Mouse (Mus musculus): ENCODE data around the gene E2f4. TPM values are rescaled to one million over a fixed set of nuclear protein-coding genes. Genes with fewer than 3 reads are reported as not detected.

E2f4 gene
- polyA plus RNA-seq, 2 experiments from 2014 or later, result 44.5 to 56.2 TPM

- ATAC-seq, result no peak
These were observed 2.7 kb upstream of the E2f4 start for GRCm38 (mm10) chr8:105294776-105295175.

GRCm38 (mm10) chr8:105295256-105295655 lies 2.2 kb upstream of the E2f4 start:
- ATAC-seq, result no peak

GRCm38 (mm10) chr8:105295895-105296573 lies 1.4 kb upstream of the E2f4 start, which contains the start of gene Exoc3l:
TSS of gene Exoc3l (minus strand) at chr8:105296101.
- no peak for ATAC-seq

DNA sequence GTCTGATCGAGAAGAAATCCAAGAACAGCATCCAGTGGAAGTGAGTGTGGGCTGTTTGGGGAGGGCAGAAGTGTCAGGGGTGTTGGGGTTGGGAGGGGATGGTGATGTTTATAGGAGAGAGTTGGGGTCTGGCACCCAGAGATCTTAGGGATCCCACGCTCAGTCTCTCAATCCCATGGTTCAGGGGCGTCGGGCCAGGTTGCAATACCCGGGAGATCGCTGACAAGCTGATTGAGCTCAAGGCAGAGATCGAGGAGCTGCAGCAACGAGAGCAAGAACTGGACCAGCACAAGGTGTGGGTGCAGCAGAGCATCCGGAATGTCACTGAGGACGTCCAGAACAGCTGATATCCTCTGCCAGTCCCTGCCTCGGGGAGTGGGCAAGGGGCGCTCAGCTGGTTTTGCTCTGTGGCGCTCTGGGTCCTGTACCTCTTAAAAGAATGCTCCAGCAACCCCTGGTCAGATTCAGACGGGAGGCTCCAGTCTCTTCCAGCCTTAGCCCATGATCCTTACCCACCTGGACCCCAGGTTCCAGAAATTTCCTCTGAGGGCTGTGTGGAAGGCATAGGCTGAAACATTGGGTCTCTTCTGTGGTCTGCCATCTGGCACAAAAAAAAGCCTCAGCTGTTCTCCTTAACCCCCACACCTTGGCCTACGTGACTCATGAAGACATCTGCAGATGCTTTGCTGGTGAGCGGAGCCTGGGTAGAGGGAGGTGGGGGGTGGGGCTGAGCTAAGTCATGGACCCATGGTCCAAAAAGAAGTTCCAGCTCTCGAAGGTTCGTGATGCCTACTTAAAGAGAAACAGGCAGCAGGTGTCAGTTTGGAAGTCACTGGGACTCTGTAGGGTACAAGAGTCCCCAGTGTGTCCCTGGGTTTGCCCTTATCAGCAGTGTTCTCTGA lies 1.1 kb downstream of the E2f4 start:
- no peak for ATAC-seq

- ATAC-seq, result no peak
These were observed 2.5 kb downstream of the E2f4 start for GRCm38 (mm10) chr8:105299962-105300361.

DNA sequence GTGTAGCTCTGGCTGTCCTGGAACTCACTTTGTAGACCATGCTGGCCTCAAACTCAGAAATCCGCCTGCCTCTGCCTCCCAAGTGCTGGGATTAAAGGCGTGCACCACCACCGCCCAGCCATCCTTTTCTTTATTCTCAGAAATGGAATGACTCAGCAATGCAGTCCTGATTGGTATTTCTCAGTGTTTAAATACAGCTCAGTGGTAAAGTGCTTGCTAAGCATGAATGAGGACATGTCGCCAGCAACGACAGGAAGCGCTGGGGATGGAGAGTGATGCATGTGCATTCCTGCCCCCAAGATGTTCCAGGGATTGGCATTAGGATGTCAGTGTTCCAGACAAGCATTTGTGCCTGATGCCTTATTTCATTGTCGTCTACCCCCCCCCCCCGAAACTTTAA lies 5.9 kb downstream of the E2f4 start:
- no peak for ATAC-seq

DNA sequence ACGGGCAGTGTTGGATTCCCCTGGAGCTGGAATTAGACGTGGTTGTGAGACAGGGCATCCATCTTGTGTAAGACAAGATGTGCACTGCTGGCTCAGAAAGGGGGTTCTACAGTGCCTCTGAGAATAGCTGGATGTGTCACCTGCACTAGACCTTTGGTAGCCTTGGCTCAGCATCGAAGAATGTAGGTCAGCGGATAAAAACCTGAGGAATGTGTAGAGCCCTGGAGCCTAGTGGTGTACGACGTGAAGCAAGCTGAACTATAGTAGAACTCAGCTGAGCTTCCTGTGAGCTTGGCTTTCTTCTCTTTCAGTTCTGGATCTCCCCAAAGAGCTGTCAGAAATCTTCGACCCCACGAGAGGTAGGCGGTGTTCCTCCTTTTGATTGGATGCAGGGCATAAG lies 6.4 kb downstream of the E2f4 start:
- ATAC-seq, result no peak

- peak; percentile 68 for ATAC-seq
These were observed 7.1 kb downstream of the E2f4 start for GRCm38 (mm10) chr8:105304325-105305210.

DNA sequence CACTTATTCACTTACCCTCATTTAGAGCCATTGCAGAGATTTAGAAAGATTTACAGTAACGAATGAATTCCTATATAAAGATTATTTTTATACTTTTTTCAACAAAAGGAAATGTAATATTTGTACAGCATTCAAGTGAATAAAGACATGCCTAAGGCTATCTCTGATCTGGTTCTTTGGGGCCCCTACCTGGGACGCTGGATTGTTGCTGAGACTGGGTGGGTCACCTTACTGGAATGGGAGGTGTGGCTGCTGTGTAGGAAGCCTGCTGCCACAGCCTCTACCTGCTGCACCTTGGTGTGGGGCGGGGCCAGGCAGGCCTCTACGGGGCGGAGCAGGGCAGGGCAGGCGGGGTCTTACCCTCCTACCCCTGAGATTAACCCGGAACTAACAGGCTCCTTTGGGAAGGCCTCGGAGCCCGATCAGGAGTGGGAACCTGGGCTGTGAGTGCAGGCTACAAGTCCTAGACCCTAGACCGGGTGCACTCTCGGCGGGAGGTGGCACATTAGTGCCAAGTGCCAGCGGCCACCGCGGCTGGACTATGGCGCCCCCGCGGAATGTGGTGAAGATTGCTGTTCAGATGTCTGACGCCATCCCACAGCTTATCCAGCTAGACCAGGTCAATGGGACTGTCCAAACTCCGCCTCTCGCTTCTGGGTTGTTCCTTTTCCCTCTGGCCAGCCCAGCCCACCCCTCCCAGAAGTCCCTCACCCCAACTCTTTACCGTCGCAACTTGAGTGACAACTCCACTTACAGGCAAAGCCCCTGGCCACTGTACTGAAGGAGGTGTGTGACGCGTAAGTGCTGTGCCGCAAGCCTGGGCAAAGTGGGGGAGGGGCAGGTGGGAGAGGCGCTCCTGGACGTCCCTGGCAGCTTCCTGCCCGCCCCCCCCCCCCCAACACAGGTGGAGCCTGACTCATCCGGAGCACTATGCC lies 8.0 kb downstream of the E2f4 start, which contains the start of gene Elmo3:
TSS of gene Elmo3 (plus strand) at position 391 of the 935 bp plus-strand sequence.
- peak; percentile 46 for ATAC-seq

- peak; percentile 20 for ATAC-seq
These were observed 8.8 kb downstream of the E2f4 start for GRCm38 (mm10) chr8:105306146-105306691.

GRCm38 (mm10) chr8:105307670-105308069 lies 10.2 kb downstream of the E2f4 start:
- ATAC-seq, result no peak

GRCm38 (mm10) chr8:105308428-105308827 lies 11.0 kb downstream of the E2f4 start:
- no peak for ATAC-seq

GRCm38 (mm10) chr8:105309142-105309847 lies 11.8 kb downstream of the E2f4 start:
- no peak for ATAC-seq

GRCm38 (mm10) chr8:105310118-105310517 lies 12.7 kb downstream of the E2f4 start:
- no peak for ATAC-seq

- no peak for ATAC-seq
These were observed 14.3 kb downstream of the E2f4 start for GRCm38 (mm10) chr8:105311718-105312117.

GRCm38 (mm10) chr8:105312891-105313481 lies 15.5 kb downstream of the E2f4 start:
- no peak for ATAC-seq

DNA sequence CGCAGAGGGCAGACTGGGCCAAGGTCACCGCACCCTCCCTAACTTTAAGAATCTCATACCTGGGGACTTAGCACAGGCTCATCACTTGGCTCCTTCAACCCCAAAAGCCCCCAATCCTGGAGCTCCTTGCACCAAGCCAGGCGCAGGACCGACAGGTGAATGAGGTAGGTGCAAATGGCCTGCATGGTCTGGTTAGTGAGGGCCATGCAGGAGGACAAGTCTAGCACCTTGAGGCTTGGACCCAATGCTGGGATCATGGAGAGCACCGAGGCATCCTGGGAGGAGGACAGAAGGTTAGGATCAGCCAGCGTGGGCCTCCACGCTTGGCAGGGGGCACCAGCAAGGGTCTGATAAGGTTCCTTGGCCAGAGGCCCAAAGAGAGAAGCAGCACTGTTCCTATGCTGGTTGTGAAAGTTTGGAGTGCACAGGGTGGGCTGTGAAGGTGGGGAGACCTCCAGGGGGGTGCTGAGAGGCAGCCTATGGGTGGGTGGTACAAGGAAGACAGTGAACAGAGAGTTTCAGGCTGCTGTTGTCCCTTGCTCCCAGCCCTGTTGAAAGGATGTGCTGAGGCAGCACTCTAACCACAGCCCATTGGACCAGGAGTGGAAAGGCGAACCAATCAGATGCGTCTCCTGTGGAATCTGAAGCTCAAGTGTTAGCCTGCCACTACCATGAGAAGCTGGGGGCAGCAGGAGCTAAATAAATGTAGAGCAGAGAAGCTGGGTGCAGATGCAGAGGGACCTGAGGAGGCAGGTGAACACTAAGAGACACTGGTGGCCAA lies 16.3 kb downstream of the E2f4 start:
- ATAC-seq, result no peak

GRCm38 (mm10) chr8:105315073-105315769 lies 17.8 kb downstream of the E2f4 start:
- ATAC-seq, result no peak

DNA sequence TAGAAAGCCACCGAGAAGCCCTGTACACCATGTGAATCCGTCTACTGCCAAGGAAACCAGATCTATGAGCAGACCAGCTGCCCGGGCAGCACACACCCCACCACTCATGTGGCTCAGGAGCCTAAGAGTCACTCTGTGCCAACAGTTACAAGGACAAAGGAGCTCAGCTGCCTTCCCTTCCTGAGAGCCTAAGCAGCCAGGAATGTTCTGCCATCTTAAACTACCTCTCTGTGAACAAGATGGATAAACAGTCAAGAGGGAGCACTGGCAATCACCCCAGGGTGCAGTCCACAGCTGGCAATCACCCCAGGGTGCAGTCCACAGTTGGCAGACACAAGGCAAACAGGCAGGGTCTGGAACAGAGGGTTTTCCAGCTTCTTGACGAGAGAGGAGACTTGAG lies 20.5 kb downstream of the E2f4 start:
- no peak for ATAC-seq

Measured in CD4-positive, CD25-positive, alpha-beta regulatory T cell, adult 4 months (primary cell).